Mouse (Mus musculus): ENCODE measurements around the gene Spata13. TPM values are rescaled to one million over a fixed set of nuclear protein-coding genes. Genes with fewer than 3 reads are reported as not detected.

The Spata13 gene
- polyA plus RNA-seq, 1 experiment from 2014 or later, result 22.9 TPM

DNA sequence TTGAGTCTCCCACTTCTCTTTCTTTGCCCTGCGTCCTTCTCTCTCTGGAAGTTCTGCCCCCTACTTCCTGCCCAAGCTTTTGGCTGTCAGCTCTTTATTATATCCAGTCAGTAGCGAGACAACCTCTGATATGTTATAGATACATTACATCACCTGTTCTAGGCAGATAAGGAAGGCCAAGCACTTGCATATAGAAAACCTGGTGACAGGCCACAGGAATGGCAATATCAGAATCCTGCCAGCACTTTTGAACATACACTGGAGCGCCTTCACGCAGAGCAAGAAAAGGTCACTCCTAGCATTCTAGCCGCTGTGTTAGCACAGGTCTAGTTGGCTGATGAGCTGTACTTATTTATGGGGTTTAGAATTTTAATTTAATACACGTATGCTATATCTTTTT is 70.7 kb downstream of the Spata13 start:
- no peaks in the 10 kb centered on the region for H3K27me3 ChIP-seq (replicated peaks)
- H3K27ac ChIP-seq (replicated peaks), result no peak overlapping the region
- no peaks in the 10 kb centered on the region for H3K9me3 ChIP-seq (replicated peaks)
- WGBS, result 91% methylated on average over 6 of the region's 6 CpGs
- no peak for ATAC-seq (ENCODE audit: low FRiP score)
- H3K4me3 ChIP-seq (replicated peaks), result no peak overlapping the region
- H3K4me1 ChIP-seq, result no peaks in the 10 kb centered on the region
- no peaks in the 10 kb centered on the region for H3K36me3 ChIP-seq
- H3K9ac ChIP-seq (replicated peaks), result no peak overlapping the region
- H3K4me2 ChIP-seq, result no peak overlapping the region

DNA sequence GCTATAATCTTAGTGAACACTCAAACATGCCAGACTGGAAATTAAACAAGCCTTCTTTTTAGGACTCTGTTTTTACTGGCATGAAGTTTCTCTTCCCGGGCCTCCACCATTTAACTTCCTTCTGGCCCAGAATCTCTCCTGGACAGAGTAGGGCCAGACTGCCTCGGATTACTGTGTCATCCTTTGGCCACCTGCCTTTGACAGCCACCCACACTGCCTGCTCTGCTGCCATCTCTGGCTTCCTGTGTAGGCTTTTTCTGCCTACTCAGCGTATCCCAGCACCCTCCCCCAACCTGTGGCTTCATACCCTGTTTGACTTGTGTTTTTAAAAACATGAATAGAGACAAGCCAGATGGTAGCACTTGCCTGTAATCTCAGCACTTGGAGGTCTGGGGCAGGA is 71.2 kb downstream of the Spata13 start:
- Histone ChIP-seq H3K4me2 (no peak overlapping the region), H3K9ac (replicated peaks) (no peak overlapping the region), H3K36me3 (no peaks in the 10 kb centered on the region), H3K4me1 (no peaks in the 10 kb centered on the region), H3K27me3 (replicated peaks) (no peaks in the 10 kb centered on the region), H3K4me3 (replicated peaks) (no peak overlapping the region), H3K27ac (replicated peaks) (no peak overlapping the region), H3K9me3 (replicated peaks) (no peaks in the 10 kb centered on the region)
- no peak for ATAC-seq (ENCODE audit: low FRiP score)
- 59% methylated on average over 3 of the region's 3 CpGs for WGBS

DNA sequence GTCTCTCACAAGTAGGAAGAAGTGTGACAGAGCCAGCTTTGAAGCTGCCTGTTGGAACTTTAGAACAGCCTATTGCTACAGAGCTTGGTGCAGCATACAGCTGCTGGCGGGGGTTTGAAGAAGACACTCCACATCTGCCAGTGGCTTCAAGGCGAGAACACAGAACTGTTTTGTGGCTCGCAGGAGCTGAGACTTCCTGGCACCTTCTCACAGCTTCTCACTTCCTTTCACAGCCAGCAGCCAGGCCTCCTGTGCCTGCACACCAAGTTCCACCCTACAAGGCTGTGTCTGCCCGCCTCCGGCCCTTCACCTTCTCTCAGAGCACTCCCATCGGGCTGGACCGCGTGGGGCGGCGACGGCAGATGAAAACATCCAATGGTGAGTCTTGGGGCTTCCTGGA is 75.4 kb downstream of the Spata13 start:
- WGBS, result 75% methylated on average over 11 of the region's 11 CpGs
- Histone ChIP-seq H3K4me3 (replicated peaks) (no peak overlapping the region), H3K27me3 (replicated peaks) (no peaks in the 10 kb centered on the region), H3K9me3 (replicated peaks) (no peaks in the 10 kb centered on the region), H3K4me2 (no peak overlapping the region), H3K9ac (replicated peaks) (no peak overlapping the region), H3K4me1 (no peaks in the 10 kb centered on the region), H3K27ac (replicated peaks) (no peak overlapping the region), H3K36me3 (no peaks in the 10 kb centered on the region)
- no peak for ATAC-seq (ENCODE audit: low FRiP score)

DNA sequence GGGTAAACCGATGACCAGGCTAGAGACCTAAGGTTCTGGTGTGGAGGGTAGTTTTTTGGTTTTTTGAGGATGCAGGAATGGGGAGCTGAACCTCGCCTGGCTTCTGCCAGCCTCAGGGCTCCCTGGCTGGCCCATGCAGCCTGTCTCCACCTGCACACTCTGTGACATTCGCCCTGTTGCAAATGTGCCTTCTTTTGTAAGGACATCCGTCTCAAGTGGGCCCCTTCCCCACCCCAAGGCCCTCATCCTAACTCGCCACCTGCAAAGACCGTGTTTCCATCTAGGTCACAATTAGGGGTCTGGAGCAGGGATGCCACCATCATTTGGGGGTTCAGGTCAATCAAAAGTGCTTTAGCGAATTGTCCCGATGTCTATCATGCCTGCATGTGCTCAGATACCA is 75.9 kb downstream of the Spata13 start:
- no peak overlapping the region for H3K4me2 ChIP-seq
- no peak overlapping the region for H3K9ac ChIP-seq (replicated peaks)
- no peaks in the 10 kb centered on the region for H3K27me3 ChIP-seq (replicated peaks)
- no peak overlapping the region for H3K4me3 ChIP-seq (replicated peaks)
- ATAC-seq (ENCODE audit: low FRiP score), result no peak
- no peak overlapping the region for H3K27ac ChIP-seq (replicated peaks)
- WGBS, result 95% methylated on average over 8 of the region's 8 CpGs
- H3K36me3 ChIP-seq, result no peaks in the 10 kb centered on the region
- no peaks in the 10 kb centered on the region for H3K9me3 ChIP-seq (replicated peaks)
- H3K4me1 ChIP-seq, result no peaks in the 10 kb centered on the region

DNA sequence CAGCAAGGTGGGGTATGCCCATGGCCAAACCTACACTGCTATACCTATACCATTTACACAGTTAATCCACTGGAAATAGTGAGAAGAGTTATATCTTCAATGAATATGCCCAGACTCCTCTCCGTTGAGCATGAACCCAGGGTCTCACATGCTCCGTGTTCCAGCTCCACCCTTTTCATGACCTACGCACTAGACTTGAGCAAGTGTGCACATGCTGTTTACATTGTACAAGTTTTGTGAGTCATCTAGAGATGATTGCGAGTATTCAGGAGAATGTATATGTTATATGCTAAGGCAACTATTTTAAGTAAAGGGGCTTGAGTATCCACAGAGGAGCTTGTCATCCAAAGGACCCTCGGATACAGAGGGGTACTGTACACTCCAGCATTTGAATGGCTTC is 77.4 kb downstream of the Spata13 start:
- no peaks in the 10 kb centered on the region for H3K27me3 ChIP-seq (replicated peaks)
- no peaks in the 10 kb centered on the region for H3K36me3 ChIP-seq
- no peaks in the 10 kb centered on the region for H3K9me3 ChIP-seq (replicated peaks)
- H3K9ac ChIP-seq (replicated peaks), result no peak overlapping the region
- WGBS, result 94% methylated on average over 5 of the region's 5 CpGs
- no peak overlapping the region for H3K4me3 ChIP-seq (replicated peaks)
- no peak overlapping the region for H3K27ac ChIP-seq (replicated peaks)
- no peak for ATAC-seq (ENCODE audit: low FRiP score)
- H3K4me2 ChIP-seq, result no peak overlapping the region
- no peaks in the 10 kb centered on the region for H3K4me1 ChIP-seq

DNA sequence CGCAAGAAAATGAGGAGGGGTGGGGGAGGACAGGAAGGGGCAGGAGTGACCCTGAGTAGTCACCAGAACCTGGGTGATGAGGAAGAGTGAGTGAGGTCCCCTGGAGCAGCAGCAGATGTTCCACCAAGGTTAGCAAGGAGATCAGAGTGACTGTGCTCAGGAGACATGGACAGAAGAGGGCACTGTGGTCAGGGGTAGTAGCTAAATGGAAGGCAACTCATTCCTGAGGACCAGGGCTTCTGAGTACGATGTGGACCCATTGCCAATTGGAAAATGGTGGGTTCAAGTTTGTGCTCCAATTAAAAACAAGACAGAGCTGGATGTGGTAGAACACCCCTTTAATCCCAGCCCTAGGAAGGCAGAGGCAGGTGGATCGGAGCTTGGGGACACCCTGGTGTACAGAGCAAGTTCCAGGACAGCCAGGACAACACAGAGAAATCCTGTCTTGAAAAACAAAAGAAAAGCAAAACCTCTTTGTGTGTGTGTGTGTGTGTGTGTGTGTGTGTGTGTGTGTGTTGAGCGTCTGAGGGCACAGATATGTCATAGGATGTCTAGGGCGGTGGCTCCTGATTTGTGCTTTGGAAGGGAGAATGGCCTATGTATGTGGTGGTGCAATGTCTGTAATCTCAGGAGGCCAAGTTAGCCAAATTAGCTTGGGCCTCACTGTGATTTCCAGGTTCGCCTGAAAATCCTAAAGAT is 77.9 kb downstream of the Spata13 start:
- H3K9me3 ChIP-seq (replicated peaks), result no peaks in the 10 kb centered on the region
- no peak overlapping the region for H3K4me3 ChIP-seq (replicated peaks)
- H3K27ac ChIP-seq (replicated peaks), result no peak overlapping the region
- no peaks in the 10 kb centered on the region for H3K4me1 ChIP-seq
- H3K4me2 ChIP-seq, result no peak overlapping the region
- WGBS, result 92% methylated on average over 6 of the region's 6 CpGs
- H3K9ac ChIP-seq (replicated peaks), result no peak overlapping the region
- no peaks in the 10 kb centered on the region for H3K27me3 ChIP-seq (replicated peaks)
- no peaks in the 10 kb centered on the region for H3K36me3 ChIP-seq
- ATAC-seq (ENCODE audit: low FRiP score), result no peak

DNA sequence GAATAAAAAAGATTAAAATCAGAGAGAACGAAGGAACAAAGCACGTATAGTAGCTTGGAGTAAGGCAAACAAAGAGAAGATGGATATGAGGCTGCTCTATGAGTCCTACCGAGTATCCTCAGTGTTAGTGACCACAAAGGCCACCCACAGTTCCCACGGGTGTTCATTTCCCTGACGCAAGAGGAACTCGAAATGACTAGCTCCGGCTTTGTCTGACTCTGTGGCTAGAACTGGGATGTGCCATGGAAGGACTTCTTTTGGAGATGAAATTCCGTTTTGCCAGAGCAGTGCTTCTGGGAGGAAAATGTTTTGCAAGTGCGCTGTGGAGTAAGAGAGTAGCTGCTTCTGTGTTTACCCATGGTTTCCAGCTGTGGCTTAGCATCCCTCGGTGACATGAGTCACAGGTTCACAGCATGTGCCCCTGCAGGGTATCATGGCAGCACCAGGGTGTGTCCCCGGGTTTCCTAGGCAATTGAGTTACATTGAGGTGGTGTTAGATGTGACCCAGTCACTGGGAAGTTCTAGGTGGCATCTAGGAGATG is 78.6 kb downstream of the Spata13 start:
- no peak for ATAC-seq (ENCODE audit: low FRiP score)
- Histone ChIP-seq H3K4me3 (replicated peaks) (no peak overlapping the region), H3K4me2 (no peak overlapping the region), H3K9me3 (replicated peaks) (no peaks in the 10 kb centered on the region), H3K27ac (replicated peaks) (no peak overlapping the region), H3K27me3 (replicated peaks) (no peaks in the 10 kb centered on the region), H3K36me3 (no peaks in the 10 kb centered on the region), H3K9ac (replicated peaks) (no peak overlapping the region), H3K4me1 (no peaks in the 10 kb centered on the region)
- WGBS, result 84% methylated on average over 11 of the region's 11 CpGs

DNA sequence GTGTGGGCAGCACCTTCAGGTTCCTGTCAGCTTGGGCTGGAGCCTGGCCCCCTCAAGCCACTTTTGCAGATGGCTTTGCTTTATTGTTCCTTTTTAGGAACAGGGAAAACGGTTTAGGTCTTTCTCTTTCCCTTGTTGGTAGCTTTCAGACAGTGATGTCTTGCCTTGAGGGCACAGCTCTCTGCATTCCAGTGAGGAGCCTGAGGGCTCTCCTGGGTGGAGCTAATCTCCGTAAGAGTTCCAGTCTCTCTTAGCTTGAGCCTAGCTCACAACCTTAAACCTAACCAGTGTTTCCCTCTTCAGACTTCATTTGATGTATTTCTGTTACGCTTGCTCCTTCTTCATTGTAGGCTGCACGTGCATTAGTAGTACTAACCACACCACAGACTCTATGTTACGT is 81.9 kb downstream of the Spata13 start:
- Histone ChIP-seq H3K9ac (replicated peaks) (no peak overlapping the region), H3K4me2 (no peak overlapping the region), H3K27me3 (replicated peaks) (no peaks in the 10 kb centered on the region), H3K4me1 (no peaks in the 10 kb centered on the region), H3K9me3 (replicated peaks) (no peaks in the 10 kb centered on the region), H3K36me3 (no peaks in the 10 kb centered on the region), H3K4me3 (replicated peaks) (no peak overlapping the region), H3K27ac (replicated peaks) (no peak overlapping the region)
- WGBS, result 87% methylated on average over 5 of the region's 5 CpGs
- ATAC-seq (ENCODE audit: low FRiP score), result no peak

DNA sequence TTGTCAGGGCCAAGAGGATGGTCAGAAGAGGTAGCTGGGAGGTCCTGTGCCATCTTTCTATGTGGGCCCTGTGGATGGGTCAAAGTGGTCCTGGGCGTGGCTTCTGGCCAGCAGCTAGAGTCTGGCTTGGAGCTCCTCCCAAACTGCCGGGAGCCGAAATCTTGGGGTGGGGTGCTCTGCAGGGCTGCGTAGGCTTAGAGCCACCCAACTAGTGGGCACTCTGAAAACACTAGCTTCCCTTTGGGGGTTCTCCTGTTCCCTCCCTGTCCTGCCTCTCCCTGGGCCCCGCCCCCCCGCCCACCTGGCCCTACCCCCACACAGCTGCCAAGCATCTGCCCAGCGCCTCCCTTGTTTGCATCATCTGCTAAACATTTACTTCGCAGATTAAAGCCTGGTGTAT is 87.5 kb downstream of the Spata13 start:
- Histone ChIP-seq H3K4me2 (no peak overlapping the region), H3K4me1 (peaks cover 4% of the 10 kb centered on the region; the same call in 1 of the 2 replicates), H3K27me3 (replicated peaks) (no peaks in the 10 kb centered on the region), H3K36me3 (no peaks in the 10 kb centered on the region), H3K9me3 (replicated peaks) (no peaks in the 10 kb centered on the region), H3K27ac (replicated peaks) (no peak overlapping the region), H3K9ac (replicated peaks) (no peak overlapping the region), H3K4me3 (replicated peaks) (no peak overlapping the region)
- ATAC-seq (ENCODE audit: low FRiP score), result no peak
- 63% methylated on average over 8 of the region's 8 CpGs for WGBS

DNA sequence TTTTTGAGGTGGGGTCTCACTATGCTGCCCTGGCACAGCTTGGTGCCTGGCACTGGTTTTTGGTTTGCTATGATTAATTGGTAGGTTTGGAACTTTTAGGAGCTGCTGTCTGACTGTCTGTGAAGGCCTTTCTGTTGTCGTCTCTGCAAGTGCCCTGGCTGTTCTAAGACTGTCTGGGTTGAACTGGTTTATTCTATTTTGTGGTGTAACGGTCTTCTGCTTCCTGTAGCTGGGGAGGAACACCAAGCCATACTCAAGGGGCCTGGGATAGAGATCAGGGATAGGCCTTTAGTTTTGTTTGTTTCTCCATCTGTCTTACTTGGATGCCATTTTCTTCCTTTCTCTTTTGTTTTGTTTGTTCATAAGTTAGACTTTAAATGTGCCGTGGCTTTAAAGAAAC is 88.1 kb downstream of the Spata13 start:
- Histone ChIP-seq H3K4me1 (peaks cover 4% of the 10 kb centered on the region; the same call in 1 of the 2 replicates), H3K36me3 (no peaks in the 10 kb centered on the region), H3K4me2 (no peak overlapping the region), H3K27ac (replicated peaks) (no peak overlapping the region), H3K9ac (replicated peaks) (no peak overlapping the region), H3K9me3 (replicated peaks) (no peaks in the 10 kb centered on the region), H3K4me3 (replicated peaks) (no peak overlapping the region), H3K27me3 (replicated peaks) (no peaks in the 10 kb centered on the region)
- WGBS, result 75% methylated on average over 3 of the region's 3 CpGs
- ATAC-seq (ENCODE audit: low FRiP score), result no peak

DNA sequence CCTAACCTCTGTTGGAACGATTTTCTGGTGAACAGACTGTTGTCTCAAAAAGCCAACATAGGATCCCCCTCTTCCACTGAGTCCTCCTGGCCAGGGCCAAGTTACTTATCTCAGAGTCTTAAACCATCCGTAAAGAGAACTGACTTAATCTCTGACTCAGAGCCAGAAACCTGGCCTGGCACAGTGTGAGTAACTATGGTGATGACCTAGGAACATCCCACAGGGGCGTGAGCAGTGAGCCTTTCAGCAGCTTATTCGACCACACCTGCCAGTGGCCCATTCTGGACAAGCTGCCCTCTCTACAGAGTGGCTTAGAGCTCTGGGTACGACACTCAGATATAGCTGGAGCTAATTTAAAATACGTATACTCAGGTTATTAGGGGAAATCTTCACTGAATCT is 92.3 kb downstream of the Spata13 start:
- Histone ChIP-seq H3K9ac (replicated peaks) (no peak overlapping the region), H3K9me3 (replicated peaks) (no peaks in the 10 kb centered on the region), H3K4me1 (peaks cover 7% of the 10 kb centered on the region; the same call in 1 of the 2 replicates), H3K36me3 (no peaks in the 10 kb centered on the region), H3K4me2 (no peak overlapping the region), H3K27ac (replicated peaks) (no peak overlapping the region), H3K27me3 (replicated peaks) (no peaks in the 10 kb centered on the region), H3K4me3 (replicated peaks) (no peak overlapping the region)
- no peak for ATAC-seq (ENCODE audit: low FRiP score)
- WGBS, result 62% methylated on average over 6 of the region's 6 CpGs

DNA sequence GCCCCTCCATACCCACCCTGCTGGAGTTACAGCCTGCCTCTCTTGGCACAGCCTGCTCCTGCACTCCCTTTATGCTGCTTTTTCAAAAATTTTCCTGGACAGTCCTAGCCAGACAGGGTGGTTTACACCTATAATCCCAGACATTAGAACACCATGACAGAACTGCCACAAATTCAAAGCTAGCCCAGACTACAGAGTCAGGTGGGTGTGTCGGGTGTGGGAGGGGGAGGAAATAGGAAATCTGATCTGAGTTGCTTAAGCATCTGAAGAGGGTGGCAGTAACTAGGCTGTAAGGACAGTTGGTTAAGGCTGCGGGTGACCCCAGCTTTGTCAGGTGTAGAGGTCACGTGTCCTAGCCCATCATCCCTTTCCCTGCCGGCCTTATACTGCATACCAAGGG is 93.3 kb downstream of the Spata13 start:
- no peak for ATAC-seq (ENCODE audit: low FRiP score)
- no peak overlapping the region for H3K27ac ChIP-seq (replicated peaks)
- H3K9ac ChIP-seq (replicated peaks), result no peak overlapping the region

More for the DNA sequence above, 93.3 kb downstream of the Spata13 start:
- Histone ChIP-seq H3K4me3 (replicated peaks) (no peak overlapping the region), H3K4me2 (no peak overlapping the region), H3K36me3 (no peaks in the 10 kb centered on the region), H3K27me3 (replicated peaks) (no peaks in the 10 kb centered on the region), H3K4me1 (peaks cover 7% of the 10 kb centered on the region; the same call in 1 of the 2 replicates), H3K9me3 (replicated peaks) (no peaks in the 10 kb centered on the region)
- 91% methylated on average over 4 of the region's 4 CpGs for WGBS
